13 mouse cellular contexts compared by ENCODE assay signal in genomic region chr2:27042131-27042844, GRCm38 (mm10). TPM values are rescaled to one million over a fixed set of nuclear protein-coding genes. Genes with fewer than 3 reads are reported as not detected.
DNase-seq lines count a peak whose midpoint lies in the region; ATAC-seq and TF ChIP-seq lines count a peak whose summit lies in the region.
"Had no signal": no experiment of that assay in that cellular context is flagged by ENCODE, and none has a peak within 500 bp of the region (broad histone marks: within the 10 kb centered on the region; RNA-seq: fewer than 3 reads in every experiment).

No protein-coding gene starts in this region.

- no peaks in the 10 kb centered on the region for H3K27me3 ChIP-seq in kidney, adult 2 months (replicated peaks; ENCODE audit: control insufficient read depth, insufficient read depth, low read length)
- no peaks in the 10 kb centered on the region for H3K27me3 ChIP-seq in kidney, embryonic 14.5 days (ENCODE audit: control insufficient read depth, insufficient read depth, low read length)
- H3K27me3 ChIP-seq in liver, embryonic 16.5 days (ENCODE audit: control insufficient read depth, insufficient read depth, low read depth, low read length): no peaks in the 10 kb centered on the region
- H3K27me3 ChIP-seq: forebrain, embryonic 15.5 days had no signal

- no peak for ATAC-seq in kidney, embryonic 14.5 days (ENCODE audit: low FRiP score, low TSS enrichment)
- ATAC-seq in liver, embryonic 16.5 days (ENCODE audit: low read depth): peak; percentile 87
- ATAC-seq in erythroid progenitor cell, adult 5-6 weeks (replicated peaks; ENCODE audit: low FRiP score, poor library complexity, severe bottlenecking): no peak
- ATAC-seq: forebrain, embryonic 15.5 days had no signal

- H3K9me3 ChIP-seq in kidney, embryonic 14.5 days (ENCODE audit: control insufficient read depth, low read length): no peaks in the 10 kb centered on the region
- no peaks in the 10 kb centered on the region for H3K9me3 ChIP-seq in liver, embryonic 16.5 days (replicated peaks; ENCODE audit: control insufficient read depth, low read length)
- H3K9me3 ChIP-seq: forebrain, embryonic 15.5 days had no signal

- H3K4me2 ChIP-seq in kidney, embryonic 14.5 days (replicated peaks; ENCODE audit: low read depth, low read length): no peak overlapping the region
- H3K4me2 ChIP-seq in liver, embryonic 16.5 days (ENCODE audit: low read depth, low read length): no peak overlapping the region
- H3K4me2 ChIP-seq: forebrain, embryonic 15.5 days; heart, embryonic 11.5 days had no signal

- no peaks in the 10 kb centered on the region for H3K36me3 ChIP-seq in kidney, adult 2 months (ENCODE audit: control insufficient read depth, insufficient read depth, low read length)
- H3K36me3 ChIP-seq in kidney, embryonic 14.5 days (ENCODE audit: control insufficient read depth, insufficient read depth, low read length): no peaks in the 10 kb centered on the region
- no peaks in the 10 kb centered on the region for H3K36me3 ChIP-seq in liver, embryonic 16.5 days (ENCODE audit: control insufficient read depth, insufficient read depth)
- H3K36me3 ChIP-seq: forebrain, embryonic 15.5 days had no signal

- 39% methylated on average over 8 of the region's 8 CpGs for WGBS in kidney, adult 2 months
- 69% methylated on average over 8 of the region's 8 CpGs for WGBS in kidney, embryonic 14.5 days
- WGBS in liver, embryonic 16.5 days (ENCODE audit: insufficient replicate concordance): 49% methylated on average over 8 of the region's 8 CpGs

- no peak overlapping the region for H3K9ac ChIP-seq in kidney, embryonic 14.5 days (ENCODE audit: low read depth, low read length)
- H3K9ac ChIP-seq in liver, embryonic 16.5 days (ENCODE audit: low read depth, low read length): no peak overlapping the region
- H3K9ac ChIP-seq: forebrain, embryonic 15.5 days had no signal

- DNase-seq in kidney, adult 2 months: peak; percentile 90
- DNase-seq in adrenal gland, postnatal 25 days: peak; percentile 47
- peak; percentile 83 to 92 for DNase-seq in kidney, postnatal 36 days
- no peak for DNase-seq in embryo, embryonic 11 days
- DNase-seq: cerebellum, adult 11-12 months; heart, postnatal 4 days had no signal

- H3K4me1 ChIP-seq in kidney, adult 2 months (ENCODE audit: control insufficient read depth, insufficient read depth, low read length): peaks cover 7% of the 10 kb centered on the region; the same call in 1 of the 2 replicates
- H3K4me1 ChIP-seq in kidney, embryonic 14.5 days (ENCODE audit: control insufficient read depth, insufficient read depth, low read length): no peaks in the 10 kb centered on the region
- H3K4me1 ChIP-seq in liver, embryonic 16.5 days (ENCODE audit: control insufficient read depth, low read depth, low read length): peaks cover 5% of the 10 kb centered on the region

- H3K27ac ChIP-seq in kidney, adult 2 months (ENCODE audit: insufficient read depth, low read depth, low read length): peak overlapping the region; percentile 69
- no peak overlapping the region for H3K27ac ChIP-seq in kidney, embryonic 14.5 days (ENCODE audit: low read depth, low read length)
- peak overlapping the region; percentile 79 for H3K27ac ChIP-seq in liver, embryonic 16.5 days (ENCODE audit: low read length)
- H3K27ac ChIP-seq: forebrain, embryonic 15.5 days had no signal

- TF ChIP-seq POLR2A in kidney, adult 2 months (IDR thresholded peaks at IDR 0.05; ENCODE audit: low read depth, low read length): no peak

- TF ChIP-seq CTCF in kidney, adult 2 months (conservative IDR thresholded peaks at IDR 0.05; ENCODE audit: insufficient read depth, insufficient read length, low read depth, low read length): no peak

- no peak overlapping the region for H3K4me3 ChIP-seq in kidney, adult 2 months (ENCODE audit: insufficient read depth, low read depth, low read length)
- H3K4me3 ChIP-seq in kidney, embryonic 14.5 days (ENCODE audit: low read length): no peak overlapping the region
- H3K4me3 ChIP-seq in liver, embryonic 16.5 days (ENCODE audit: low read depth, low read length): no peak overlapping the region
- H3K4me3 ChIP-seq: forebrain, embryonic 15.5 days had no signal

RNA-seq across cellular contexts. Expression of gene Slc2a6, which starts 14.5 kb away (rescaled TPM):
- polyA plus RNA-seq in kidney, adult 2 months (2012; rRNA removed): 1.5 and 1.8 TPM in 2 replicates
- 0.37 and 0.64 TPM in 2 replicates for polyA plus RNA-seq in kidney, embryonic 14.5 days (2014; fragmentation: Nextera tagmentation; extraction: Ambion mirVana)
- total RNA-seq in adrenal gland, postnatal 25 days (2021): 0.71 and 0.97 TPM in 2 replicates
- 0.32 and 0.40 TPM in 2 replicates for polyA plus RNA-seq in liver, embryonic 16.5 days (2015; fragmentation: Nextera tagmentation; extraction: Ambion mirVana)
- total RNA-seq in erythroid progenitor cell, adult 5-6 weeks (2015; ENCODE audit: low replicate concordance): 1.4 TPM in 1 of 2 replicates, not detected in the other
- 0.68 and 2.2 TPM in 2 replicates for total RNA-seq in erythroid progenitor cell, adult 5-6 weeks (2017; ENCODE audit: low replicate concordance)

RNA-seq across cellular contexts. Expression of gene Mymk, which starts 29.7 kb away (rescaled TPM):
- 0.09 and 0.16 TPM in 2 replicates for polyA plus RNA-seq in kidney, adult 2 months (2012; rRNA removed)
- polyA plus RNA-seq in kidney, embryonic 14.5 days (2014; fragmentation: Nextera tagmentation; extraction: Ambion mirVana): 0.54 TPM in 1 of 2 replicates, not detected in the other
- not detected in 2 replicates for total RNA-seq in adrenal gland, postnatal 25 days (2021)
- polyA plus RNA-seq in liver, embryonic 16.5 days (2015; fragmentation: Nextera tagmentation; extraction: Ambion mirVana): 0.90 and 2.8 TPM in 2 replicates
- not detected in 2 replicates for total RNA-seq in erythroid progenitor cell, adult 5-6 weeks (2015; ENCODE audit: low replicate concordance)
- total RNA-seq in erythroid progenitor cell, adult 5-6 weeks (2017; ENCODE audit: low replicate concordance): not detected in 2 replicates
- total RNA-seq: heart, postnatal 4 days; megakaryocyte-erythroid progenitor cell, adult 5-6 weeks had no signal
- polyA plus RNA-seq: intestine, embryonic 14.5 days had no signal

RNA-seq across cellular contexts. Expression of gene Cacfd1, which starts 32.6 kb away (rescaled TPM):
- 70.2 and 72.7 TPM in 2 replicates for polyA plus RNA-seq in kidney, adult 2 months (2012; rRNA removed)
- polyA plus RNA-seq in kidney, embryonic 14.5 days (2014; fragmentation: Nextera tagmentation; extraction: Ambion mirVana): 36.7 and 56.5 TPM in 2 replicates
- total RNA-seq in adrenal gland, postnatal 25 days (2021): 47.5 and 53.5 TPM in 2 replicates
- polyA plus RNA-seq in liver, embryonic 16.5 days (2015; fragmentation: Nextera tagmentation; extraction: Ambion mirVana): 13.7 and 14.3 TPM in 2 replicates
- 4.0 and 6.7 TPM in 2 replicates for total RNA-seq in erythroid progenitor cell, adult 5-6 weeks (2015; ENCODE audit: low replicate concordance)
- 1.1 and 2.1 TPM in 2 replicates for total RNA-seq in erythroid progenitor cell, adult 5-6 weeks (2017; ENCODE audit: low replicate concordance)

RNA-seq across cellular contexts. Expression of gene Adamtsl2, which starts 36.9 kb away (rescaled TPM):
- polyA plus RNA-seq in kidney, adult 2 months (2012; rRNA removed): 21.7 and 25.7 TPM in 2 replicates
- 0.51 and 0.65 TPM in 2 replicates for polyA plus RNA-seq in kidney, embryonic 14.5 days (2014; fragmentation: Nextera tagmentation; extraction: Ambion mirVana)
- 17.4 and 17.9 TPM in 2 replicates for total RNA-seq in adrenal gland, postnatal 25 days (2021)
- 0.40 and 0.76 TPM in 2 replicates for polyA plus RNA-seq in liver, embryonic 16.5 days (2015; fragmentation: Nextera tagmentation; extraction: Ambion mirVana)
- total RNA-seq in erythroid progenitor cell, adult 5-6 weeks (2015; ENCODE audit: low replicate concordance): not detected in 2 replicates
- not detected in 2 replicates for total RNA-seq in erythroid progenitor cell, adult 5-6 weeks (2017; ENCODE audit: low replicate concordance)
- total RNA-seq: megakaryocyte-erythroid progenitor cell, adult 5-6 weeks had no signal
